Mouse (Mus musculus) E14TG2a.4 (cell line): Measurements from ENCODE around the gene Pnliprp2.

Experiments
- H3K27me3 ChIP-seq: 2 replicates; pipeline ENCODE4 v1.6.1; 2014; ENCODE audit warnings: low read length, control low read depth; ENCODE audit not compliant: insufficient read depth
- H3K36me3 ChIP-seq: 2 replicates; pipeline ENCODE4 v1.6.1; 2014; ENCODE audit warnings: low read length, control low read depth; ENCODE audit not compliant: insufficient read depth
- H3K4me1 ChIP-seq: replicated peaks from 2 replicates; pipeline ENCODE4 v1.6.1; 2014; ENCODE audit warnings: low read depth, low read length, control low read depth
- H3K4me3 ChIP-seq: replicated peaks from 2 replicates; pipeline ENCODE4 v1.5.1; 2014; ENCODE audit warnings: mild to moderate bottlenecking, low read length
- H3K9me3 ChIP-seq: 2 replicates; pipeline ENCODE4 v1.6.1; 2014; ENCODE audit warnings: low read length, control low read depth
- CTCF ChIP-seq: conservative IDR thresholded peaks from 2 replicates; pipeline ENCODE4 v1.5.1; 2014; ENCODE audit warnings: low read length
- NANOG ChIP-seq: IDR thresholded peaks from 2 replicates; pipeline ENCODE4 v1.6.1; 2014; ENCODE audit warnings: borderline replicate concordance, low read length, mixed read lengths
- POU5F1 ChIP-seq: IDR thresholded peaks from 2 replicates; pipeline ENCODE4 v1.6.1; 2014; ENCODE audit warnings: low read length, borderline replicate concordance

The Pnliprp2 gene

GRCm38 (mm10) chr19:58781566-58781965 lies 22.0 kb downstream of the Pnliprp2 start:
- TF ChIP-seq CTCF (no peak), NANOG (no peak), POU5F1 (no peak)
- H3K27me3 ChIP-seq: peaks cover 3% of the 10 kb centered on the region

GRCm38 (mm10) chr19:58783938-58784337 lies 24.4 kb downstream of the Pnliprp2 start:
- Histone ChIP-seq H3K4me1 (peaks cover 3% of the 10 kb centered on the region; the same call in 1 of the 2 replicates), H3K27me3 (peaks cover 7% of the 10 kb centered on the region), H3K4me3 (no peak overlapping the region), H3K36me3 (no peaks in the 10 kb centered on the region), H3K9me3 (no peaks in the 10 kb centered on the region)
- TF ChIP-seq NANOG (no peak), CTCF (no peak), POU5F1 (no peak)

More at GRCm38 (mm10) chr19:58781566-58781965, 22.0 kb downstream of the Pnliprp2 start:
- H3K4me3 ChIP-seq: no peak overlapping the region
- H3K9me3 ChIP-seq: no peaks in the 10 kb centered on the region
- no peaks in the 10 kb centered on the region for H3K4me1 ChIP-seq
- H3K36me3 ChIP-seq: no peaks in the 10 kb centered on the region

DNA sequence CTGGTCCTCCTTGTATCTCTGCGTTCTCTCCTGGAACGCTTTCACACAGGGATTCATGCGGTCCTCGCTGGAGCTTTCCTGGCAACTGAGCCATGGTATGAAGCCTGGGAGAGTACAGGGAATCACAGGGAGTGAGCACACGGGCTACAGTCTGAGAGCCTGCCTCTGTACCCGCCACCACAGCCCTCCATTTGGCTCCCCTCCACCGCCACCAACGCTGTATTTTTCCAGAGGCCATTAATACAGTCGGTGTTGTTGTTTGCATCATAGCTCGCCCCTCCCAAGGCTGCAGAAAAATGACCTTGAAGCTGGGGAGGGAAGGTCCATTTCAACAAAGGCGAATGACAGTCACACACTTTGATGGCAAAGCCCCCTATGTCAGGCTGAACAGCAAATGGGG lies 29.7 kb downstream of the Pnliprp2 start:
- Histone ChIP-seq H3K9me3 (no peaks in the 10 kb centered on the region), H3K36me3 (no peaks in the 10 kb centered on the region), H3K27me3 (peaks cover 4% of the 10 kb centered on the region; the same call in 1 of the 2 replicates), H3K4me1 (peaks cover 13% of the 10 kb centered on the region), H3K4me3 (no peak overlapping the region)
- no peak for TF ChIP-seq NANOG
- no peak for TF ChIP-seq POU5F1
- TF ChIP-seq CTCF: no peak

DNA sequence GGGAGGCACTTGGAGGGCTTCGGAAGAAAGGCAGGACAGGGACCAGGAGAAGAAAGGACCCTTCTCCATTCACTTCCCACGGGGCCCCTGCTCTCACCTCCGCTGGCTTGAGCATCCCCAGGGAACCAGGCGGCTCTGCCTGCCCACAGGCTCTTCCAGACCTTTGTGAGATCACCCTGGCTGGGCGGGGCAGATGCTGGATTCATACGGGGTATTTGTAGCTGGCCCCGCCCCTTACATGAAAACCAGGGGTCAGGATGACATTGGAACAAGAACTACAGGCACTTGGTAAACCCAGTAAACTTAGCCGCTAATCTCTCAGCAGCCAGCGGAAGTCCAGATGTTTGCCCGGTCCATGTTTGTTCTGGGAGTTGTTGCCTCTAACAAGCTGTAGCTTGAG lies 34.8 kb downstream of the Pnliprp2 start, which contains the start of gene 1700019N19Rik:
Gene 1700019N19Rik, minus strand, starts transcription at position 178 of the 400 bp plus-strand sequence.
- Histone ChIP-seq H3K4me1 (peaks cover 22% of the 10 kb centered on the region), H3K9me3 (no peaks in the 10 kb centered on the region), H3K36me3 (no peaks in the 10 kb centered on the region), H3K27me3 (peaks cover 21% of the 10 kb centered on the region), H3K4me3 (peak within 1 kb of the TSS; percentile 35)
- TF ChIP-seq NANOG: no peak
- TF ChIP-seq POU5F1: no peak
- no peak for TF ChIP-seq CTCF

DNA sequence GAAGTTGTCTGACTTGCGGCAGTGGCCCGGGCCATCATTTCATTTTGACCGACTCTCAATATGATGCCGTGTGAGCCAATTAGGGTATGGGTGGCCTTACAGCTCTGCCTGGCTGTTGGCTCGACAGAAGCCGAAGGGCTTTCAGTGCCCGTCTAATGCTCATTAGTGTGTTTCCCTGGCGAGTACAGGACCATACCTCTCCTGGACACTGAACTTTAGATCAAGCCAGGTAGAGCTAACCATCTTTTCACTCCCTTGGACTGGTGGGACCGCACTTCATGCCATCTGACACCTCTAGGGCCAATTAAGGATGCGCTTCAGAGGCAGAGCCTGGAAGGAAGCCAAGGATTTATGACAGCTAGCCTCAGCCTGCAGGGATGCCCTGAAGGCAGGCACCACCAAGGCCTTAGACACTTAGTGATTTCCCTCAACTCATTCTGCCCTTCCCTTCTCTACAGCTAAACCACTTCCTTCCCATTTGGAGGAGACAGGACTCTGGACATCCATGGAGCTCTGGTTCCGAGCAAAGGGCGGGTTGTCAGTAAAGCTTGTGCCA lies 35.7 kb downstream of the Pnliprp2 start:
- H3K36me3 ChIP-seq: no peaks in the 10 kb centered on the region
- peaks cover 26% of the 10 kb centered on the region for H3K4me1 ChIP-seq
- no peaks in the 10 kb centered on the region for H3K9me3 ChIP-seq
- no peak for TF ChIP-seq POU5F1
- TF ChIP-seq CTCF: no peak
- TF ChIP-seq NANOG: no peak
- H3K27me3 ChIP-seq: peaks cover 30% of the 10 kb centered on the region
- no peak overlapping the region for H3K4me3 ChIP-seq

DNA sequence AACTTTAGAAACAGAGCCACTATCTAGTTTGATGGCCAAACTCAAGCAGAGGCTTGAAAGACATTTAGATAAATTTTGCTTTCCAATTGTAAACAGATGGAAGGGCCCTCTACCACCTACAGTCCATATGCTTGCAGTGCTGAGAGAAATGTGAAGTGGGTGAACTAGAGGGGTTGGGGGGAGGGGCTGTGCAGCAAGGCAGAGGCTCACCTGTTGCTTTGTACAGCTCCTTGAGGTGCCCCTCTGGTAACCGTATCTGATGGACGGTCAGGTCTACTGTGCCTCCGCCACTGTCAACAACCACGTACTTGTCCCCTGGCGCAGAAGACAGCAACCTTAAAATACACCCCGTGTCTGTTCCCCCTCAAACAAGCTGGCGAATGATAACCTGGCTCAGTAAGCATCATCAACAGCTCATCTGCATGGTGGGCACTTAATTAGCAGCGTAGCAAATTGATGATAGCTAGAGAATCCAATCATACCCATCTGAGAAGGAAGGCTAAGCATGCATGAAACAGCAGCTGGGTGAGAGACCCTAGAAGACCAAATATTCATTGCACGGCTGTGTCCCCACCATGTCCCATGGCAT lies 45.8 kb downstream of the Pnliprp2 start:
- Histone ChIP-seq H3K4me1 (peaks cover 3% of the 10 kb centered on the region; the same call in 1 of the 2 replicates), H3K36me3 (no peaks in the 10 kb centered on the region), H3K4me3 (no peak overlapping the region), H3K9me3 (peaks cover 5% of the 10 kb centered on the region; the same call in 1 of the 2 replicates), H3K27me3 (peaks cover 10% of the 10 kb centered on the region)
- no peak for TF ChIP-seq POU5F1

- TF ChIP-seq CTCF: peak; percentile 63
- TF ChIP-seq NANOG: no peak
- H3K9me3 ChIP-seq: peaks cover 5% of the 10 kb centered on the region; the same call in 1 of the 2 replicates
- no peaks in the 10 kb centered on the region; the same call in 1 of the 2 replicates for H3K27me3 ChIP-seq
- peaks cover 3% of the 10 kb centered on the region; the same call in 1 of the 2 replicates for H3K4me1 ChIP-seq
- H3K36me3 ChIP-seq: no peaks in the 10 kb centered on the region
- no peak overlapping the region for H3K4me3 ChIP-seq
These were observed 46.8 kb downstream of the Pnliprp2 start for GRCm38 (mm10) chr19:58806364-58806763.

GRCm38 (mm10) chr19:58808864-58809263 lies 49.3 kb downstream of the Pnliprp2 start:
- Histone ChIP-seq H3K27me3 (no peaks in the 10 kb centered on the region; the same call in 1 of the 2 replicates), H3K4me3 (no peak overlapping the region), H3K4me1 (peaks cover 3% of the 10 kb centered on the region; the same call in 1 of the 2 replicates), H3K9me3 (peaks cover 5% of the 10 kb centered on the region; the same call in 1 of the 2 replicates), H3K36me3 (no peaks in the 10 kb centered on the region)
- no peak for TF ChIP-seq CTCF
- TF ChIP-seq POU5F1: no peak
- no peak for TF ChIP-seq NANOG
